Mouse (Mus musculus): Measurements from ENCODE around the gene Synrg. TPM values are rescaled to one million over a fixed set of nuclear protein-coding genes. Genes with fewer than 3 reads are reported as not detected.

Gene Synrg
- 5.1 TPM for polyA plus RNA-seq (2017; shearing (Covaris generic))

DNA sequence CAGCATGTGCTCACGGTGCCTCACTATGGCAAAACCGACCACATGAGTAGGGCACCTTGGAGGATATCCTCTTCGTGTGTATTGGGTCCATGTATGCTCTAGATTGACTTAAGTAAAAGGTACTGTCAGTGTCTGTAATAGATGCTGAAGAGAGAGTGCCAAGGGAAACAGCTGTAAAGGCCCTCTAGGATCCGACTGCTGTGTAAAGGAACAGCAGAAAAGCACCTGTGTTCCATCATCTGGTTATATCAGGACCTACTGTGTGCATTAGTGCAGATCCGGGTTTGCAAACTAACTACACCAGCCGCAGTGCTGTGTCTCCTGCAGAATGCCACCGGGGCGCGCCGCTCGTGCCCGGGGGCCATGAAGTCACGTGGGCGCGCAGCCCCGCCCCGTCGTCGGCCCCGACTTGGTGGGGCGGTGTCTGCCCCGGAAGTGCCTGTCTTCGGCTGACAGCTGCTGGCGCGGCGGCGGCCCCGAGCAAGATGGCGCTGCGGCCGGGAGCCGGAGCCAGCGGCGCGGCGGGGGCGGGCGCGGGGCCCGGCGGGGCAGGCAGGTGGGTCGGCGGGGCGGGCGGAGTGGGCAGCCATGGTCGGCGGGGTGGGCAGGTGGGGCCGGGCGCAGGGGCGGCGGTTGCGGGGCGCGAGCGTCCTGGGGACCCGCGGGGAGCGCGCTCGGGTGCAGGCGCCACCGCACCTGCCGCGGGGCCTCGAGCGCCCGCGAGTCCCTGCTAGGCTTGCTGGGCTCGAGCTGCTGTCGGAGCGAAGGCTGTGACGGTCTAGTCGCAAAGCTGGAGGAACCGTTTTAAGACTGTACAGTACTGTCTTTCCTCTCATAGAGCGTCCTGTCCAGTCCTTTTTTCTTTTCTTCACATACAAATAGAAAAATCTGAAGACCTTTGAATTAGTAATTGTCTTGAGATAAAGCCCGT, at the start of gene Synrg:
Gene Synrg, plus strand, starts transcription at position 438 of the 931 bp plus-strand sequence.

DNA sequence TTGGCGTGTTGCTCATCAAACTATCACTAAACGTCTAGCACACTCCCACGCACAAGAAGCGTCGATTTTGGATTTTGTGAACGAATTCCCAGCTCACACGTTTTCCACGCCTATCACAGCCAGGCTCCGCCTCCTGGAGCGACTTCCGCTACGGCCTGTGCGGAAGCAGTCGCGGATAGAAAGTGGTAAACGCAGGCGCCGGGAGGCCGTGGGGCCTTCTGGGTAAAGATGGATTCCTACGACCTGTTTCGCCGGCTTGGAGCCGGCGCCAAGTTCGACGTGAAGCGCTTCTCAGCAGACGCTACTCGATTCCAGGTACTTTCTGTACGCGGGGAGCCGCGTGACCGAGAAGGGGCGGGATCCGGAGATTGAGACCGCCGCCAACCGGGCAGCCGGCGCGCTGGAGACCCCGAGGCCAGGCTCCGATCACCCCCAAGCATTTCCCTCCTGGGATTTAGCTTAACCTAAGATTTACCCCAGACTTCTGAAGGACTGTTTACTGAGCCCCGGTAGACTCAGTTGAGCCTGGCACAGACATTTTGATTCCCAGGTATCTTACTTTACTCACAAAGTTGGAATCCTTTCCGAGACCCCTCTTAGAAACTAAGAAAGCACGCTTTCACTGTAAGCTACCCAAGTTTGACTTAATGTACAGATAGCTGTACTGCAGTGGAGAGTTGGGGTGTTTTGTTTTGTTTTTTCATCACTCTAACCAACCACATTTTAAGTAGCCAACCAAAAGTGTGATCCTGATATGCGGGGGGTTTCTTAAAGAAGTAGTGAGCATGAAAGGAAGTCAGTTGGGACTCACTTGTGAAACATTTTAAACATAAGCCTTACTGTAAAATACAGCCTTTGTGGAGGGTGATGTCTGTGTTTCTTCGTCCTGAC, 22.0 kb upstream of the Synrg start, which contains the start of gene Ddx52:
Gene Ddx52, plus strand, starts transcription at position 113 of the 891 bp plus-strand sequence.

DNA sequence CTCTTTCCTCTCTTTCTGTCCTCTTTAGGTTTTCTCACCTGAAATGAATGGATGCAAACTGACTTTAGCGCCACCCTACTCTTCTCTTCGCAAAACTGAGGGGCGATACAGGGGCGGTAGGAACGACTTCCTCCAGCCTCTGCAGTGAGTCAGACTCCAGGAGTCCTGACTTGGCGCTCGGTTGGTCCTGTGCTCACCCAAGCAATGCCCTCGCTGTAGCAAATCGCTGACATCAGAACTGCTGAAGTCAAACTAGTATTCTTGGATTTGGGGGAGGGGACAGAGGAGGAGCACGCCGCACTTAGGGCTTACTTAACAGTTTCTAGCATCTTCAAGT, 104.8 kb downstream of the Synrg start, which contains the start of gene Dusp14:
Gene Dusp14, minus strand, starts transcription at position 228 of the 337 bp plus-strand sequence.

Other genes with a start within 250 kb of the Synrg start
- gene Wfdc21, start 217.5 kb upstream of the Synrg start, polyA plus RNA-seq (2017; shearing (Covaris generic)): not detected
- gene Heatr6, start 210.7 kb upstream of the Synrg start, polyA plus RNA-seq (2017; shearing (Covaris generic)): 41.2 TPM
- 0.12 TPM for gene Hnf1b, start 114.4 kb upstream of the Synrg start, polyA plus RNA-seq (2017; shearing (Covaris generic))
- gene Ddx52, start 22.4 kb upstream of the Synrg start, polyA plus RNA-seq (2017; shearing (Covaris generic)): 69.4 TPM
- gene Dusp14, start 104.8 kb downstream of the Synrg start, polyA plus RNA-seq (2017; shearing (Covaris generic)): 5.0 TPM
- gene Tada2a, start 165.2 kb downstream of the Synrg start, polyA plus RNA-seq (2017; shearing (Covaris generic)): 9.4 TPM
- 11.0 TPM for gene Acaca, start 165.2 kb downstream of the Synrg start, polyA plus RNA-seq (2017; shearing (Covaris generic))
- gene Gm11437, start 203.0 kb downstream of the Synrg start, polyA plus RNA-seq (2017; shearing (Covaris generic)): not detected

Measured in CD4-positive, CD25-positive, alpha-beta regulatory T cell, adult 9 weeks (primary cell).